Mouse (Mus musculus) bone marrow, adult 2 months (tissue): ENCODE data around the gene Col9a3. TPM values are rescaled to one million over a fixed set of nuclear protein-coding genes. Genes with fewer than 3 reads are reported as not detected.

Experiments used
- H3K27ac ChIP-seq: fragments of 200-500 bp; 2 replicates; pipeline ENCODE4 v1.5.1; 2012; ENCODE audit warnings: low read depth, mild to moderate bottlenecking, control low read depth, inconsistent platforms, low read length; ENCODE audit not compliant: control insufficient read depth, poor library complexity, insufficient read depth
- H3K4me1 ChIP-seq: fragments of 200-500 bp; 2 replicates; pipeline ENCODE4 v1.6.1; 2011; ENCODE audit warnings: low read length; ENCODE audit not compliant: control insufficient read depth, insufficient read depth
- H3K4me3 ChIP-seq: fragments of 200-500 bp; replicated peaks from 2 replicates; pipeline ENCODE3; 2011; ENCODE audit warnings: mild to moderate bottlenecking, low read depth, low read length, control low read depth; ENCODE audit not compliant: control insufficient read depth
- CTCF ChIP-seq: fragments of 200-500 bp; IDR thresholded peaks from 2 replicates; pipeline ENCODE4 v1.5.1; 2011; ENCODE audit warnings: low read length, control low read depth; ENCODE audit not compliant: control insufficient read depth, insufficient read depth
- POLR2A ChIP-seq: fragments of 200-500 bp; IDR thresholded peaks from 2 replicates; pipeline ENCODE4 v1.6.1; 2011; ENCODE audit warnings: low read depth, mild to moderate bottlenecking, control low read depth, low read length, borderline replicate concordance; ENCODE audit not compliant: control insufficient read depth
- WGBS: fragments of 180-500 bp; shearing (Covaris S2); methylation state at CpG from one replicate; pipeline ENCODE4 v1.1.7; 2018; 5-methylcytosine and 5-hydroxymethylcytosine counted together
- polyA plus RNA-seq: library from polyadenylated mRNA; stranded (reverse); fragments of >200 nt; gene quantifications from 2 replicates; pipeline ENCODE4 v1.2.4, GENCODE M21; 2011; ENCODE audit warnings: low replicate concordance; ENCODE audit not compliant: missing spikeins, insufficient read depth, insufficient read length

Gene Col9a3
- polyA plus RNA-seq, 1 experiment: 1.4 TPM

- Histone ChIP-seq H3K27ac (no peak within 1 kb of the TSS), H3K4me1 (no peaks in the 10 kb centered on the region), H3K4me3 (no peak within 1 kb of the TSS)
- no peak for TF ChIP-seq CTCF
- WGBS: 53% methylated on average over 48 of the region's 56 CpGs
Observed at GRCm38 (mm10) chr2:180642555-180643260, 45.1 kb downstream of the Col9a3 start, which contains the start of gene Tcfl5. TSS of gene Tcfl5 (minus strand) at chr2:180642708.

- Histone ChIP-seq H3K4me3 (no peak overlapping the region), H3K27ac (no peak overlapping the region), H3K4me1 (no peaks in the 10 kb centered on the region)
- TF ChIP-seq CTCF (no peak), POLR2A (no peak)
Observed at GRCm38 (mm10) chr2:180643626-180644025, 46.0 kb downstream of the Col9a3 start.

- Histone ChIP-seq H3K27ac (no peak overlapping the region), H3K4me1 (no peaks in the 10 kb centered on the region), H3K4me3 (no peak overlapping the region)
- no peak for TF ChIP-seq CTCF
- no peak for TF ChIP-seq POLR2A
Observed at GRCm38 (mm10) chr2:180646841-180647240, 49.3 kb downstream of the Col9a3 start.

GRCm38 (mm10) chr2:180654666-180655065 lies 57.1 kb downstream of the Col9a3 start:
- WGBS: 73% methylated on average over 7 of the region's 7 CpGs
- no peaks in the 10 kb centered on the region for H3K4me1 ChIP-seq
- no peak overlapping the region for H3K4me3 ChIP-seq
- no peak overlapping the region for H3K27ac ChIP-seq
- TF ChIP-seq CTCF (no peak), POLR2A (no peak)

- WGBS: 75% methylated on average over 6 of the region's 6 CpGs
- H3K4me3 ChIP-seq: no peak overlapping the region
- H3K27ac ChIP-seq: no peak overlapping the region
- H3K4me1 ChIP-seq: no peaks in the 10 kb centered on the region
- TF ChIP-seq POLR2A: no peak
- no peak for TF ChIP-seq CTCF
Observed at GRCm38 (mm10) chr2:180655150-180655549, 57.6 kb downstream of the Col9a3 start.

GRCm38 (mm10) chr2:180657394-180658013 lies 59.9 kb downstream of the Col9a3 start:
- 83% methylated on average over 4 of the region's 4 CpGs for WGBS
- H3K27ac ChIP-seq: no peak overlapping the region
- no peak overlapping the region for H3K4me3 ChIP-seq
- TF ChIP-seq POLR2A (no peak), CTCF (peak; percentile 85)
- H3K4me1 ChIP-seq: no peaks in the 10 kb centered on the region

- TF ChIP-seq POLR2A (no peak), CTCF (no peak)
- H3K4me1 ChIP-seq: no peaks in the 10 kb centered on the region
- WGBS: 85% methylated on average over 5 of the region's 5 CpGs
- no peak overlapping the region for H3K27ac ChIP-seq
- H3K4me3 ChIP-seq: no peak overlapping the region
Observed at GRCm38 (mm10) chr2:180658381-180658780, 60.8 kb downstream of the Col9a3 start.

GRCm38 (mm10) chr2:180659353-180660150 lies 62.0 kb downstream of the Col9a3 start:
- TF ChIP-seq CTCF (no peak), POLR2A (peak; percentile 14; the same call in 1 of the 2 replicates)
- Histone ChIP-seq H3K27ac (no peak overlapping the region), H3K4me3 (no peak overlapping the region), H3K4me1 (no peaks in the 10 kb centered on the region)
- WGBS: 55% methylated on average over 42 of the region's 42 CpGs
